Mouse (Mus musculus): ENCODE data around the gene Med1. TPM values are rescaled to one million over a fixed set of nuclear protein-coding genes. Genes with fewer than 3 reads are reported as not detected.

Gene Med1
- total RNA-seq (2023) = 70.4 TPM

DNA sequence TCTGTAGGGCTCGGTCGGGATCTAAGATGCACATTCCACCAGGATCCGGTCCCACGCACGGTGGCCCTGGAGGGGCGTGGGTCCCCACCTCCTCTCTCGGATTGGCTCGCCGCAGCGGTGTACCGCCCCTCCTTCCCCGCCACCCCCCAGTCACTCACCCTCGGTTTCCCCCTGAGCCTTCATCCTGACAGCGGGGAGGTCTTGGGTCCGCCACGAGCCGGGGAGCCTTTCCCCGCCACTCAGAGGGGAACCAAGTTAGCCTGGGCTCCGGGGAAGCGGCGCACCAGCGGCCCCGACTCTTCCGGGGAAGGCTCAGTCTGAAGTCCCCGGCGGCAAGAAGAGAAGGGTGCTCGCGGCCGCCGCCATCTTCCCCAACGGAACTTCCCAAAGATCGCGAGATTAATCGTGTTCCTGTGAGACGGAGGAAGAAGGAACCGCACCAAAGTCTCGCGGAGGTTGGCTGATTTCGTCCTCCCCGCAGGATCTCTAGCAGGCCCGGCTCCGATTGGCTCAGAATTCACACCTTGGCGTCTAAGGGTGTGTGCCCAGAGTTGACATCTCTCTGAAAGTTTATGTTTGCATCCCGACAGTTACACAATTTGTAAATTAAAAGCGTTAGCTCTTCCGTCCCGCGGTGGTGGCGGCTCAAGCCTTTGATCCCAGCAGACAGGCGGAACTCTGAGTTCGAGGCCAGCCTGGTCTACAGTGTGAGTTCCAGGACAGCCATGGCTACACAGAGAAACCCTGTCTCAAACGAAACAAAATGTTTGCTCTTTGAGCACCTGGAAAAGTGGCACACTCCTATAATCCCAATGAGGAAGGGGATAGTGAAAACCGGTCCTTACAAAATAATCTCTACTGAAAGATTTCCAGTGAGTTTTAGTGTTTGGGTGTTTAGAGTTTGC lies at the start of gene Med1:
Gene Med1, minus strand, starts transcription at position 393 of the 905 bp plus-strand sequence.

DNA sequence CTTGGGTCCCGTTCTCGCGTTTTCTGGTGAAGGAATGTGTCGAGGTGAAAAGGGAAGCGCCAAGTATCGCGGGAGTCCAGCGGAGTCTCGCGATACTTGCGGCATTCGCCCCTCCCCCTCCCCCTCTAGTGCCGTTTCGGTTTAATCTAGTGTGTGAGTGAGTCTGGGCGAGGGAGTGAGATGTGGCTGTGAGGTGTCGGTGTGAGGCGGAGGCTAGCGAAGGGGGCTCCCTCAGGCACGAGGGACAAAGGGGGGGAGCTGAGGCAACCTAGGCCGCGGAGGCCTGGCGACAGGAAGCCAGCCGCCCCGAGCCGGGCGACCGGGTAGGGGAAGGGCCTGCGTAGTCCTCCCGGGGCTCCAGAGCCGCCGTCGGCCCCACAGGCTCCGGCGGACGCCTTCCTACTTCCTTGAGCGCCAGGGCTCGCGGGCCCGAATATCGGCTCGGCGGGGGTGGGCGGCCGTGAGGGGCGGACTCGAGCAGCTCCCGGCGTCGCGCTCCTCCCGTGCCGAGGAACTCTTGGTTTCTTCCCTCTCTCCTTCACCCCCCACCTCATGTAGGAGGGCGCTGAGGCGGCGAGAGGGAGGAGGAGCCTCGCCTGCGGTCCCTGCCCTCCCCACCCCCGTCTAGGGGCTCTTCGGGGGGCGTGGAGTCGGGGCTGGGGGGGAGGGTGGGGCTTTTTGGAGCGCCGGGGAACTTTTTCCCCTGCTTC lies 9.7 kb upstream of the Med1 start, which contains the start of gene Cdk12:
Gene Cdk12, plus strand, starts transcription at position 419 of the 710 bp plus-strand sequence.

DNA sequence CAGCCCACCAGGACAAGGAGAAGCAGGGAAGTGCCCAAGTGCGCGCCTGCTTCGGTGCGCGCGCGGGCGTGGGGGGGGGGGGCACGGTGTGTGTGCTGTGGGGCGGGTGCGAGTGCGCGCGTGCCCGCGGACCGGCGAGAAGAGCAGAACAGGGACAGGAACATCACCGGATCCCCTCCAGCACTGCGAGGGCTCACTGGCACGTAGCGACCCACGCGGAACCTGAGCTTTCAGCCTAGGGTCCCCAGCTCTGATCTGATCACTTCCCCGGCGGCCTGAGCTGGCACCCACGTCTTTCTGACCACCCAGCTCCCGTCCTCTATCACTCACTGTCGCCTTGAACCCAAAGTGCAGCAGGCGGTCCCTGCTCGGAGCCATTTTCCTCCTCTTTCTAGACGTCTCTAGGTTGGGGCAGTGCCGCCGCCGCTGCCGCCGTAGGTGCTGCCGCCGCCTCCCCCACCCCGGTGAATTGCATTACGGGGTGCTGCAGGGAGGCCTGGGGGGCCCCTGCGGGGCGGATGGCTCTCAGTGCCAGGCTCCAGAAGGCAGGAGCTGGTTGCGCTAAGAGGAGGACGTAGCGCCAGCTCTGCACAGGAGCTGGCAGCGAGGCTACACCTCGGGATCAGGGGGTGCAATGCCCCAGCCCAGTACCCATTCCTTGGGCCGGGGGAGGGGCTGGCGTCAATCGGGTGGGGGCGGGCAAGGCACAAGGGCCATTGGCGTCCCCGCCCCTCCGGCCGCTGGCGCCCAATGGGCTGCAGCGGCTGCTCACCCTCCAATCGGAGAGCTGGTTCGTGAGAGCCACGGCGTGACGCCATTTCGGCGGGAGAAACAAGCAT lies 43.1 kb downstream of the Med1 start, which contains the start of gene Fbxl20:
Gene Fbxl20, minus strand, starts transcription at position 618 of the 839 bp plus-strand sequence.

Other genes starting within 250 kb of the Med1 start
- gene Plxdc1, start 206.8 kb downstream of the Med1 start, total RNA-seq (2023) = 1.1 TPM
- 59.7 TPM for gene Arl5c, start 197.1 kb downstream of the Med1 start, total RNA-seq (2023)
- 22.1 TPM for gene Cacnb1, start 170.3 kb downstream of the Med1 start, total RNA-seq (2023)
- 2,794 TPM for gene Rpl19, start 166.6 kb downstream of the Med1 start, total RNA-seq (2023)
- gene Stac2, start 139.8 kb downstream of the Med1 start, total RNA-seq (2023) = 2.3 TPM
- 45.3 TPM for gene Fbxl20, start 42.9 kb downstream of the Med1 start, total RNA-seq (2023)
- gene Cdk12, start 9.8 kb upstream of the Med1 start, total RNA-seq (2023) = 103 TPM
- not detected for gene Neurod2, start 136.4 kb upstream of the Med1 start, total RNA-seq (2023)
- not detected for gene Ppp1r1b, start 155.1 kb upstream of the Med1 start, total RNA-seq (2023)
- gene Stard3, start 165.1 kb upstream of the Med1 start, total RNA-seq (2023) = 32.2 TPM
- not detected for gene Tcap, start 190.5 kb upstream of the Med1 start, total RNA-seq (2023)
- gene Pnmt, start 193.2 kb upstream of the Med1 start, total RNA-seq (2023) = not detected
- 9.3 TPM for gene Pgap3, start 207.2 kb upstream of the Med1 start, total RNA-seq (2023)
- gene Erbb2, start 219.2 kb upstream of the Med1 start, total RNA-seq (2023) = 0.15 TPM
- 44.5 TPM for gene Mien1, start 245.7 kb upstream of the Med1 start, total RNA-seq (2023)

Measured in CD4-positive naive resting alpha-beta T cell, adult 76 days (primary cell).